Mouse (Mus musculus) kidney, adult 2 months (tissue): ENCODE measurements at regions not wholly inside any gene's neighbourhood (a gene's known extent, or its start where the extent isn't known, plus 50 kb on each side); places are given as distances from the start of the nearest gene placed in this dataset.

Experiments used
- CTCF ChIP-seq: fragments of 200-500 bp; conservative IDR thresholded peaks from 2 replicates; pipeline ENCODE4 v1.5.1; 2011; ENCODE audit warnings: low read depth, mild to moderate bottlenecking, control low read depth, low read length, moderate library complexity, mixed read lengths; ENCODE audit not compliant: insufficient read depth, insufficient read length
- POLR2A ChIP-seq: fragments of 200-500 bp; IDR thresholded peaks from one replicate; pipeline ENCODE4 v1.6.1; 2011; ENCODE audit warnings: low read depth, low read length, control low read depth

GRCm38 (mm10) chr1:144374121-144374520 lies 125.1 kb upstream of the Rgs1 start:
- TF ChIP-seq CTCF, result no peak
- no peak for TF ChIP-seq POLR2A
